Comparison of ENCODE assay signal across 10 mouse cellular contexts in the genomic region with DNA sequence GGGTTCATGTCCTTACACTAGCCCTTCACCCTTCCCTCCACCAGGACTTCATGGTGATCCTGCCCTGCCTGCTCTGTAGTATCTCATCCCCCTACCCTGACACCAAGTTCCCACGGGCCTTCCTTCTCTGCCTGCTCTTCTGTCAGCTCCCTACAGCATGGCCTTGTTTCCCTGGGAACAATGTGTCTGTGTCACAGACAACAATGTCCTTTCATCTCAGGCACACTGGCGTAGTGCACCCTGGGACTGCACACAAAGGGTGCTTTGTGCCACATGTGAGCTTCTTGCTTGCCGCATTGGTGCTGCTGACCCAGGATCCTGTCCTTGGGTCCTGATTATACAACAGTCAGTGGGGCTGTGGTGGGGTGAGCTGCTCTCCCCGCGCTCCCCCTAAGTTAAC. TPM values are rescaled to one million over a fixed set of nuclear protein-coding genes. Genes with fewer than 3 reads are reported as not detected.
DNase-seq lines count a peak whose midpoint lies in the region; ATAC-seq and TF ChIP-seq lines count a peak whose summit lies in the region.
"Had no signal": no experiment of that assay in that cellular context is flagged by ENCODE, and none has a peak within 500 bp of the region (broad histone marks: within the 10 kb centered on the region; RNA-seq: fewer than 3 reads in every experiment).

No protein-coding gene starts in this region.

- H3K9ac ChIP-seq in lung, embryonic 14.5 days: no peak overlapping the region
- H3K9ac ChIP-seq in forebrain, embryonic 12.5 days: peak overlapping the region; percentile 39; the same call in 1 of the 2 replicates
- no peak overlapping the region for H3K9ac ChIP-seq in limb, embryonic 15.5 days
- no peak overlapping the region for H3K9ac ChIP-seq in stomach, embryonic 16.5 days (ENCODE audit: low read length)
- H3K9ac ChIP-seq: heart, embryonic 12.5 days had no signal

- H3K27me3 ChIP-seq in lung, embryonic 14.5 days (ENCODE audit: insufficient read depth, low read length): no peaks in the 10 kb centered on the region
- H3K27me3 ChIP-seq in forebrain, embryonic 12.5 days: no peaks in the 10 kb centered on the region
- H3K27me3 ChIP-seq in limb, embryonic 15.5 days: no peaks in the 10 kb centered on the region
- H3K27me3 ChIP-seq in stomach, embryonic 16.5 days (ENCODE audit: control insufficient read depth, insufficient read depth, low read length): no peaks in the 10 kb centered on the region
- H3K27me3 ChIP-seq: heart, embryonic 12.5 days had no signal

- H3K4me3 ChIP-seq in lung, embryonic 14.5 days (ENCODE audit: low read depth, low read length): no peak overlapping the region
- no peak overlapping the region for H3K4me3 ChIP-seq in forebrain, embryonic 12.5 days (replicated peaks)
- no peak overlapping the region for H3K4me3 ChIP-seq in limb, embryonic 15.5 days
- no peak overlapping the region for H3K4me3 ChIP-seq in stomach, embryonic 16.5 days (replicated peaks; ENCODE audit: low read length)
- H3K4me3 ChIP-seq: heart, embryonic 12.5 days had no signal

- peak; percentile 34 for DNase-seq in lung, embryonic 14.5 days
- DNase-seq in lung, postnatal 14 days: no peak
- DNase-seq in adrenal gland, adult 8-10 months: no peak
- DNase-seq in adrenal gland, postnatal 25 days: no peak

- 58% methylated on average over 5 of the region's 5 CpGs for WGBS in lung, embryonic 14.5 days
- WGBS in forebrain, embryonic 12.5 days: 6% methylated on average over 5 of the region's 5 CpGs
- 69% methylated on average over 5 of the region's 5 CpGs for WGBS in limb, embryonic 15.5 days
- 61% methylated on average over 5 of the region's 5 CpGs for WGBS in stomach, embryonic 16.5 days

- H3K4me2 ChIP-seq in lung, embryonic 14.5 days: no peak overlapping the region
- peak overlapping the region; percentile 25; the same call in 1 of the 2 replicates for H3K4me2 ChIP-seq in forebrain, embryonic 12.5 days
- no peak overlapping the region for H3K4me2 ChIP-seq in limb, embryonic 15.5 days
- no peak overlapping the region for H3K4me2 ChIP-seq in stomach, embryonic 16.5 days (ENCODE audit: low read depth, low read length)
- H3K4me2 ChIP-seq: heart, embryonic 12.5 days had no signal

- H3K27ac ChIP-seq in lung, embryonic 14.5 days (ENCODE audit: low read depth): peak overlapping the region; percentile 40; the same call in 1 of the 2 replicates
- H3K27ac ChIP-seq in forebrain, embryonic 12.5 days: peak overlapping the region; percentile 88
- H3K27ac ChIP-seq in limb, embryonic 15.5 days: peak overlapping the region; percentile 17; the same call in 1 of the 2 replicates
- no peak overlapping the region for H3K27ac ChIP-seq in stomach, embryonic 16.5 days (ENCODE audit: low read length)

- no peak for ATAC-seq in lung, embryonic 14.5 days (ENCODE audit: insufficient read depth)
- peak; percentile 83 for ATAC-seq in forebrain, embryonic 12.5 days (ENCODE audit: low FRiP score)
- ATAC-seq in limb, embryonic 15.5 days (ENCODE audit: insufficient number of reproducible peaks, low FRiP score, low TSS enrichment, low read depth): 0 out of 2 replicates have a peak, but pooled peaks have one; percentile 41
- ATAC-seq in stomach, embryonic 16.5 days (ENCODE audit: insufficient read depth, low FRiP score): peak; percentile 58; the same call in 1 of the 2 replicates
- no peak for ATAC-seq in erythroid progenitor cell, adult 5-6 weeks (replicated peaks; ENCODE audit: low FRiP score, poor library complexity, severe bottlenecking)

- TF ChIP-seq CTCF in lung, embryonic 14.5 days (IDR thresholded peaks at IDR 0.05; ENCODE audit: low read depth): no peak

- no peaks in the 10 kb centered on the region for H3K4me1 ChIP-seq in lung, embryonic 14.5 days (ENCODE audit: insufficient read depth)
- peaks cover 53% of the 10 kb centered on the region for H3K4me1 ChIP-seq in forebrain, embryonic 12.5 days
- H3K4me1 ChIP-seq in limb, embryonic 15.5 days: peaks cover 27% of the 10 kb centered on the region
- peaks cover 12% of the 10 kb centered on the region; the same call in 1 of the 2 replicates for H3K4me1 ChIP-seq in stomach, embryonic 16.5 days (ENCODE audit: control insufficient read depth, insufficient read depth, low read length)

- H3K9me3 ChIP-seq in lung, embryonic 14.5 days (ENCODE audit: low read depth, low read length): no peaks in the 10 kb centered on the region
- no peaks in the 10 kb centered on the region for H3K9me3 ChIP-seq in forebrain, embryonic 12.5 days
- no peaks in the 10 kb centered on the region for H3K9me3 ChIP-seq in limb, embryonic 15.5 days
- no peaks in the 10 kb centered on the region for H3K9me3 ChIP-seq in stomach, embryonic 16.5 days (replicated peaks; ENCODE audit: control insufficient read depth, low read length)
- H3K9me3 ChIP-seq: heart, embryonic 12.5 days had no signal

- peaks cover 43% of the 10 kb centered on the region for H3K36me3 ChIP-seq in lung, embryonic 14.5 days (ENCODE audit: insufficient read depth)
- H3K36me3 ChIP-seq in forebrain, embryonic 12.5 days (replicated peaks): peaks cover 21% of the 10 kb centered on the region
- H3K36me3 ChIP-seq in limb, embryonic 15.5 days: peaks cover 63% of the 10 kb centered on the region
- H3K36me3 ChIP-seq in stomach, embryonic 16.5 days (ENCODE audit: control insufficient read depth, insufficient read depth, low read length): peaks cover 8% of the 10 kb centered on the region; the same call in 1 of the 2 replicates

RNA-seq across cellular contexts. Expression of gene Dpm2, which starts 11.1 kb away (rescaled TPM):
- 94.9 and 98.5 TPM in 2 replicates for polyA plus RNA-seq in lung, embryonic 14.5 days (2014; fragmentation: Nextera tagmentation; extraction: Ambion mirVana)
- polyA plus RNA-seq in forebrain, embryonic 12.5 days (2016; fragmentation: Nextera tagmentation; extraction: Ambion mirVana): 106 and 110 TPM in 2 replicates
- 114 and 117 TPM in 2 replicates for polyA plus RNA-seq in limb, embryonic 15.5 days (2015; fragmentation: Nextera tagmentation; extraction: Ambion mirVana)
- polyA plus RNA-seq in stomach, embryonic 16.5 days (2015; fragmentation: Nextera tagmentation; extraction: Ambion mirVana): 104 and 106 TPM in 2 replicates
- 10 to 100 TPM; 57.1 to 68.1 (median 62.4) TPM for total RNA-seq in adrenal gland, adult 8-10 months (2022)
- 33.9 and 45.3 TPM in 2 replicates for total RNA-seq in erythroid progenitor cell, adult 5-6 weeks (2015; ENCODE audit: low replicate concordance)
- 11.8 and 21.1 TPM in 2 replicates for total RNA-seq in erythroid progenitor cell, adult 5-6 weeks (2017; ENCODE audit: low replicate concordance)
- 63.7 and 66.8 TPM in 2 replicates for total RNA-seq in adrenal gland, postnatal 25 days (2021)

RNA-seq across cellular contexts. Expression of gene Pip5kl1, which starts 15.0 kb away (rescaled TPM):
- polyA plus RNA-seq in lung, embryonic 14.5 days (2014; fragmentation: Nextera tagmentation; extraction: Ambion mirVana): 0.50 and 0.70 TPM in 2 replicates
- polyA plus RNA-seq in forebrain, embryonic 12.5 days (2016; fragmentation: Nextera tagmentation; extraction: Ambion mirVana): 2.6 and 3.1 TPM in 2 replicates
- 0.12 and 0.82 TPM in 2 replicates for polyA plus RNA-seq in limb, embryonic 15.5 days (2015; fragmentation: Nextera tagmentation; extraction: Ambion mirVana)
- 0.56 and 0.67 TPM in 2 replicates for polyA plus RNA-seq in stomach, embryonic 16.5 days (2015; fragmentation: Nextera tagmentation; extraction: Ambion mirVana)
- under 1 TPM in 1 of 4 experiments, not detected in 3; 0.46 TPM for total RNA-seq in adrenal gland, adult 8-10 months (2022)
- not detected in 2 replicates for total RNA-seq in erythroid progenitor cell, adult 5-6 weeks (2015; ENCODE audit: low replicate concordance)
- total RNA-seq in erythroid progenitor cell, adult 5-6 weeks (2017; ENCODE audit: low replicate concordance): not detected in 2 replicates
- not detected in 2 replicates for total RNA-seq in adrenal gland, postnatal 25 days (2021)
- total RNA-seq: liver, adult 2 months had no signal
- polyA plus RNA-seq: liver, adult 2 months had no signal

RNA-seq across cellular contexts. Expression of gene 9430097D07Rik, which starts 15.9 kb away (rescaled TPM):
- 0.20 TPM in 1 of 2 replicates, not detected in the other for polyA plus RNA-seq in lung, embryonic 14.5 days (2014; fragmentation: Nextera tagmentation; extraction: Ambion mirVana)
- polyA plus RNA-seq in forebrain, embryonic 12.5 days (2016; fragmentation: Nextera tagmentation; extraction: Ambion mirVana): 0.19 TPM in 1 of 2 replicates, not detected in the other
- polyA plus RNA-seq in limb, embryonic 15.5 days (2015; fragmentation: Nextera tagmentation; extraction: Ambion mirVana): not detected in 2 replicates
- polyA plus RNA-seq in stomach, embryonic 16.5 days (2015; fragmentation: Nextera tagmentation; extraction: Ambion mirVana): 0.10 and 0.15 TPM in 2 replicates
- not detected for total RNA-seq in adrenal gland, adult 8-10 months (2022)
- not detected in 2 replicates for total RNA-seq in erythroid progenitor cell, adult 5-6 weeks (2015; ENCODE audit: low replicate concordance)
- 0.90 TPM in 1 of 2 replicates, not detected in the other for total RNA-seq in erythroid progenitor cell, adult 5-6 weeks (2017; ENCODE audit: low replicate concordance)
- not detected in 2 replicates for total RNA-seq in adrenal gland, postnatal 25 days (2021)
- total RNA-seq: liver, adult 2 months had no signal
- polyA plus RNA-seq: liver, adult 2 months had no signal

RNA-seq across cellular contexts. Expression of gene Fam102a, which starts 24.4 kb away (rescaled TPM):
- polyA plus RNA-seq in lung, embryonic 14.5 days (2014; fragmentation: Nextera tagmentation; extraction: Ambion mirVana): 18.4 and 19.9 TPM in 2 replicates
- polyA plus RNA-seq in forebrain, embryonic 12.5 days (2016; fragmentation: Nextera tagmentation; extraction: Ambion mirVana): 8.7 and 9.6 TPM in 2 replicates
- 14.7 and 17.3 TPM in 2 replicates for polyA plus RNA-seq in limb, embryonic 15.5 days (2015; fragmentation: Nextera tagmentation; extraction: Ambion mirVana)
- polyA plus RNA-seq in stomach, embryonic 16.5 days (2015; fragmentation: Nextera tagmentation; extraction: Ambion mirVana): 11.4 and 12.8 TPM in 2 replicates
- 10 to 100 TPM; 39.5 to 50.2 (median 47.2) TPM for total RNA-seq in adrenal gland, adult 8-10 months (2022)
- 3.6 and 12.6 TPM in 2 replicates for total RNA-seq in erythroid progenitor cell, adult 5-6 weeks (2015; ENCODE audit: low replicate concordance)
- total RNA-seq in erythroid progenitor cell, adult 5-6 weeks (2017; ENCODE audit: low replicate concordance): 0.77 and 3.0 TPM in 2 replicates
- 32.3 and 35.5 TPM in 2 replicates for total RNA-seq in adrenal gland, postnatal 25 days (2021)

RNA-seq across cellular contexts. Expression of gene St6galnac4, which starts 27.3 kb away (rescaled TPM):
- polyA plus RNA-seq in lung, embryonic 14.5 days (2014; fragmentation: Nextera tagmentation; extraction: Ambion mirVana): 22.0 and 23.8 TPM in 2 replicates
- polyA plus RNA-seq in forebrain, embryonic 12.5 days (2016; fragmentation: Nextera tagmentation; extraction: Ambion mirVana): 15.1 and 17.0 TPM in 2 replicates
- 33.8 and 44.2 TPM in 2 replicates for polyA plus RNA-seq in limb, embryonic 15.5 days (2015; fragmentation: Nextera tagmentation; extraction: Ambion mirVana)
- polyA plus RNA-seq in stomach, embryonic 16.5 days (2015; fragmentation: Nextera tagmentation; extraction: Ambion mirVana): 19.8 and 22.9 TPM in 2 replicates
- 10 to 100 TPM in 3 of 4 experiments, 1 to 10 TPM in 1; 8.5 to 18.9 (median 13.8) TPM for total RNA-seq in adrenal gland, adult 8-10 months (2022)
- 2.9 and 3.8 TPM in 2 replicates for total RNA-seq in erythroid progenitor cell, adult 5-6 weeks (2015; ENCODE audit: low replicate concordance)
- total RNA-seq in erythroid progenitor cell, adult 5-6 weeks (2017; ENCODE audit: low replicate concordance): 2.3 and 2.4 TPM in 2 replicates
- 8.8 and 9.4 TPM in 2 replicates for total RNA-seq in adrenal gland, postnatal 25 days (2021)

Comparison
In these comparisons a context has a peak if more than half of its experiments do, and no peak if none do; other contexts are left out.
1. ATAC-seq: peak in forebrain, embryonic 12.5 days (single experiment), limb, embryonic 15.5 days (single experiment) and stomach, embryonic 16.5 days (single experiment); none in lung, embryonic 14.5 days (single experiment) and erythroid progenitor cell, adult 5-6 weeks (single experiment).